Mouse (Mus musculus) midbrain, embryonic 13.5 days (tissue): ENCODE results near the gene Pax6. TPM values are rescaled to one million over a fixed set of nuclear protein-coding genes. Genes with fewer than 3 reads are reported as not detected.
A peak's percentile ranks its signal among the peaks of the same experiment; 100 is the strongest.

Source experiments
- ATAC-seq: fragments of 200-750 bp; cut with Nextera tagmentation; 2 replicates; pipeline ENCODE4 v1.8.0; 2017; ENCODE audit warnings: mild to moderate bottlenecking, moderate TSS enrichment, moderate library complexity
- H3K27ac ChIP-seq: fragments of 300-500 bp; sonication (generic); 2 replicates; pipeline ENCODE4 v1.5.1; 2015; ENCODE audit warnings: inconsistent platforms, mild to moderate bottlenecking, moderate library complexity
- H3K27me3 ChIP-seq: fragments of 300-500 bp; sonication (generic); 2 replicates; pipeline ENCODE4 v1.6.1; 2015; ENCODE audit warnings: mild to moderate bottlenecking, inconsistent platforms
- H3K36me3 ChIP-seq: fragments of 300-500 bp; sonication (generic); 2 replicates; pipeline ENCODE4 v1.6.1; 2015; ENCODE audit warnings: mild to moderate bottlenecking, inconsistent platforms
- H3K4me1 ChIP-seq: fragments of 300-500 bp; sonication (generic); replicated peaks from 2 replicates; pipeline ENCODE4 v1.6.1; 2015; ENCODE audit warnings: inconsistent platforms
- H3K4me2 ChIP-seq: fragments of 300-500 bp; sonication (generic); replicated peaks from 2 replicates; pipeline ENCODE4 v1.6.1; 2015; ENCODE audit warnings: moderate library complexity, mild to moderate bottlenecking, inconsistent platforms
- H3K4me3 ChIP-seq: fragments of 300-500 bp; sonication (generic); replicated peaks from 2 replicates; pipeline ENCODE4 v1.5.1; 2015; ENCODE audit warnings: mild to moderate bottlenecking, inconsistent platforms
- H3K9ac ChIP-seq: fragments of 300-500 bp; sonication (generic); replicated peaks from 2 replicates; pipeline ENCODE4 v1.6.1; 2015; ENCODE audit warnings: mild to moderate bottlenecking, inconsistent platforms
- H3K9me3 ChIP-seq: fragments of 300-500 bp; sonication (generic); 2 replicates; pipeline ENCODE4 v1.6.1; 2016; ENCODE audit warnings: mild to moderate bottlenecking, inconsistent platforms
- WGBS: fragments of 180-500 bp; shearing (Covaris S2); methylation state at CpG from one replicate; pipeline ENCODE4 v1.1.7; 2015; 5-methylcytosine and 5-hydroxymethylcytosine counted together
- polyA plus RNA-seq: library from polyadenylated mRNA; unstranded; fragments of >200 nt; fragmentation: Nextera tagmentation; extraction: Ambion mirVana; gene quantifications from 2 replicates; pipeline ENCODE4 v1.2.1, GENCODE M21; 2015

Gene Pax6
- polyA plus RNA-seq, 1 experiment from 2014 or later = 39.9 TPM

DNA sequence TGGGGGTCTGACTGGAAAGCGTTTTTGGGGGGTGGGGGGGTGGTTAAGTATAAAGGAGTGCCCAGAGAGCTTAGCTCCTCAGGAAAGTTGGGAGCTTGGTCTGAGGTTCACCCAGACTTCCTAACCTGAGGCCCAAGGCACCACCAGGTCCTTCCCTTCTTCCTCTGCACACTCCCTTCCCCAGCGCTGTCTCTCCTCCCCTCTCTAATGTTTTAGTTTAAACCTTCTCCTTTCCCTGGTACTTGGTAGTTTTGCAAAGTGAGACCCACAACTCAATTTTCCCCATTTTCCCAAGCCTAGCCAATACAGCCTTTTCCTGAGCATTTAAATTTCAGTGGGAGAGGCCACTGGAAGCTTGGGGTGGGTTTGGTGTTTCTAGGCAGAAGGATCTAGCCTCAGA, 10.6 kb downstream of the Pax6 start:
- peak overlapping the region; percentile 48 for H3K9ac ChIP-seq
- H3K36me3 ChIP-seq = no peaks in the 10 kb centered on the region
- H3K4me2 ChIP-seq = peak overlapping the region; percentile 44
- 0 out of 2 replicates have a peak overlapping the region, but pooled peaks have one; percentile 45 for H3K27ac ChIP-seq
- H3K27me3 ChIP-seq = peaks cover 95% of the 10 kb centered on the region
- no peaks in the 10 kb centered on the region for H3K9me3 ChIP-seq
- no peak for ATAC-seq
- peak overlapping the region; percentile 25 for H3K4me3 ChIP-seq
- H3K4me1 ChIP-seq = peaks cover 36% of the 10 kb centered on the region
- WGBS = 0% methylated on average over 2 of the region's 2 CpGs

DNA sequence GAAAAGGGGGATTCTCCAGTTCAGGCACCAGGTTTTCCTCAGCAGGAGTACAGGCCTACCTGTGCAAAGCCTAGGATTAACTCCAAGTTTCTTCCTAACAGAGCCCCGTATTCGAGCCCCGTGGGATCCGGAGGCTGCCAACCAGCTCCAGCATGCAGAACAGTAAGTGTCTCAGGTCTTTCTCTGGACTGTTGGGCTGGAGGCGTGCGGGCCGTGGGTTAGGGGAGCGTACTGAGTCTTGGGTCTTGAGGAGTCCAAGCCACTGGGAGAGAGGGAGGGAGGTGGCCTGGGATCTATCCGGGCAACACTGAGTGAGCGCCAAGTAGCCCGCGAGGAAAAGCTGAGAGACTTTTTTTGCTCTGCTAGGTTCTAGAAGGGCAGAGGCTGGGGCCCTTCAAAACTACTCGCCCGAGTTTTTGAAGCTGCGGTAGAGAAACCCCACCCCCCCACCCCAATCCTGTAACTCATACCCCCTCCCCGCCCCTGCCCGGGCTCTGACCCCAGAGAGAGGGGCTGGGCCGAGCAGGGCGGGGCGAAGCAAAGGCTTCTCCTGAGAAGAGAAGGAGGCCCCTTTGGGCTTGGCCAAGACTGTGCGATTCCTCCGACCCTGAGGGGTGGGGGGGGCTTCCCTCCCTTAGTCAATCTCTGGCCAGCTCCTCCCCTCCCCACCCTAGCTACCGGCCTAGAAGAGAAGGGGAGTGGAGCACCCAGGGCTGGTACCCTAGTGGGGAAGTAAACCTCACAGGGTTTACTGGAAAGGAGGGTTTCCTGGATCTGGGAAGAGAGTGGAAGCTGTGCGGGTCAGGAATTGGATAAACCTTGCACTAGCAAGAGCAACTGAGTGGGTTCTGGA, 11.7 kb downstream of the Pax6 start:
- peak overlapping the region; percentile 44 for H3K4me2 ChIP-seq
- ATAC-seq = peak; percentile 74
- H3K4me3 ChIP-seq = peak overlapping the region; percentile 25
- 2% methylated on average over 23 of the region's 24 CpGs for WGBS
- no peaks in the 10 kb centered on the region for H3K9me3 ChIP-seq
- no peaks in the 10 kb centered on the region for H3K36me3 ChIP-seq
- H3K9ac ChIP-seq = peak overlapping the region; percentile 48
- peaks cover 25% of the 10 kb centered on the region for H3K4me1 ChIP-seq
- H3K27ac ChIP-seq = peak overlapping the region; percentile 52
- H3K27me3 ChIP-seq = peaks cover 93% of the 10 kb centered on the region

DNA sequence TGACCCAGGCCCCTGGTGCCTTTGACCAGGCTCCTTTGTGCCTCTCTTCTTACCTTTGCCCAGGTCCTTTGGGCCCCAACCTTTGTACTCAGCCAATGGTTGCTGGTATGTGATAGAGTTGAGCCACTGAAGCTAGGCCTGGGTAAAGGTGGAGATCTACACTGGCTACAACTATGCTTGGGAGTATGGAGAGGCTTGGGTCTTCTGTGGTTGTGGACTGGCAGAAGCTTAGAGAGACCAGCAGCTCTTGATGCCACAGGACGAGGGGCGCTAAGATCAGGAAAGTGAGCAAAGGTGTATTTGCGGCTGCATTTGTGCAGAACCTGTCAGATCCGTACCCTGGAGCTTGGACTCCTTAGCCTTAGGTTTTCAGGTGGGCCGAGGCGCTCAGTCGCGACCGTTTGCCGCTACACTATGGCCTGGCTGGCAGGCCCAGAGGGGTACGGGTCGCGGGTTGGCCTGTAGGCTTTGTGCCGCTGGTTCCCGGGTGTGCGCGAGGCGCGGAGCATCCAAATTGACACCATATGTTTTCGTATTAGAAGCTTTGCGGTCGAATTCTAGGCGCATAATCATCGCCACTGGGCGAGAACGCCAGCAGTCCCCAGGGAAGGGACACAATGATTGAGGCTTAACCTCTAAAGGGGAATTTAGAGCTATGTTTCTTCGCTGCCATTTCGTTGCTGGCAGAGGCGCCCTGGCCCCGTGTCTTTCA, 12.5 kb downstream of the Pax6 start:
- Histone ChIP-seq H3K9ac (peak overlapping the region; percentile 47), H3K27me3 (peaks cover 93% of the 10 kb centered on the region), H3K4me2 (peak overlapping the region; percentile 44), H3K27ac (peak overlapping the region; percentile 52), H3K4me1 (peaks cover 18% of the 10 kb centered on the region), H3K4me3 (peak overlapping the region; percentile 25), H3K36me3 (no peaks in the 10 kb centered on the region), H3K9me3 (no peaks in the 10 kb centered on the region)
- WGBS = 1% methylated on average over 30 of the region's 30 CpGs
- ATAC-seq = peak; percentile 30; the same call in 1 of the 2 replicates

DNA sequence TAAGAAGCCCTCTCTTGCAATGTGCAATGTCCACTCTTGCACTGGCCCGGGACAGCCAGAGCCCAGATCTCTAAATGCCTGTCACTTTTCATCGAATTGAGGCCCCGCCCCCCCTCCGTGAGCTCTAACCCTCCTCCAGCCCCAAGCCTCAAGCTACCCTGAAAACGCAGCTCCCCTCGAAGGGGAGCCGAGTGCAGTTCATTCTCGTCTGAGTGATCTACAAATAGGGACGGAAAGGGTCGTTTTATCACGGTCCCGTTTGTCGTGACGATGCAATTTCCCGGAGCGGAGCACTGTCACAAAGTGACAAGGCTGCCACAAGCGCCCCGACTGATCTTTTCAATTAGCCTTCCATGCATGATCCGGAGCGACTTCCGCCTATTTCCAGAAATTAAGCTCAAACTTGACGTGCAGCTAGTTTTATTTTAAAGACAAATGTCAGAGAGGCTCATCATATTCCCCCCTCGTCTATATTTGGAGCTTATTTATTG, 13.4 kb downstream of the Pax6 start:
- H3K27ac ChIP-seq = peak overlapping the region; percentile 52
- ATAC-seq = no peak
- peak overlapping the region; percentile 45 for H3K9ac ChIP-seq
- under 1% methylated on average over 23 of the region's 23 CpGs for WGBS
- H3K36me3 ChIP-seq = no peaks in the 10 kb centered on the region
- peaks cover 93% of the 10 kb centered on the region for H3K27me3 ChIP-seq
- H3K4me3 ChIP-seq = peak overlapping the region; percentile 25
- H3K9me3 ChIP-seq = no peaks in the 10 kb centered on the region
- H3K4me2 ChIP-seq = peak overlapping the region; percentile 44
- H3K4me1 ChIP-seq = peaks cover 18% of the 10 kb centered on the region; the same call in 1 of the 2 replicates

DNA sequence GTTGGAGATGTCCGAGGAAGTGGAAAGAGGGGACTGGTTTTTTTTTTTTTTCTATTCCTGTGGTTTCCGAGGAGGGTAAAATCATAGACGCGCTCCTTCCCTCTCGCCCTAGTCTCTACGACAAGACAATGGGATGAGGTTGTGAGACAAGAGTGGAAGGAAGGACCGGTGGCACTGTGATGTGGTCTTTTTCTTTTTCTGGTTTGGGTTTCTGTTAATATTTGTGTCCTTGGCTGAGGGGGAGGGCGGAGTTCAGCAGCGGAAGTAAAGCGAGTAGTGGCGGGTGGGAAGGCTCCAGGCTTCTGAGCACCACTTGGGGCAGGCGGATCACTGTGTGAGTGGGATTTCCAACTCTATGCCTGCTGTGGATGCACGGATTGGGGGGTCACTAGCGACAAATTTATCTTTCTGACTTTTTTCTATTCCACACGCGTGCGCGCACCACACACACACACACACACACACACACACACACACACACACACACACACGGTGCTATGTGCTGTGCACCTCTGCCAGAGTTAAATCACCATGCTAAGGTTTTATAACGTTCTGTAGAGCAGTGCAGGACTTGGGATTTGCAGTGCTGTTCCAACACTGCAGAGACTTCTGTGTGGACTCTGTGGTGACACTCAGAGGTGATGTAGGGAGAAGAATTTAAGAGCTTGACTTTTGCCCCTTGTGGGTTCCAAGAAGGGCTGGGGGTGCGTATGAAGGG, 14.1 kb downstream of the Pax6 start:
- Histone ChIP-seq H3K36me3 (no peaks in the 10 kb centered on the region), H3K9ac (peak overlapping the region; percentile 45; the same call in 1 of the 2 replicates), H3K27ac (peak overlapping the region; percentile 52), H3K4me1 (peaks cover 25% of the 10 kb centered on the region), H3K9me3 (no peaks in the 10 kb centered on the region), H3K4me2 (peak overlapping the region; percentile 44), H3K4me3 (peak overlapping the region; percentile 25), H3K27me3 (peaks cover 93% of the 10 kb centered on the region)
- no peak for ATAC-seq
- 2% methylated on average over 21 of the region's 21 CpGs for WGBS

DNA sequence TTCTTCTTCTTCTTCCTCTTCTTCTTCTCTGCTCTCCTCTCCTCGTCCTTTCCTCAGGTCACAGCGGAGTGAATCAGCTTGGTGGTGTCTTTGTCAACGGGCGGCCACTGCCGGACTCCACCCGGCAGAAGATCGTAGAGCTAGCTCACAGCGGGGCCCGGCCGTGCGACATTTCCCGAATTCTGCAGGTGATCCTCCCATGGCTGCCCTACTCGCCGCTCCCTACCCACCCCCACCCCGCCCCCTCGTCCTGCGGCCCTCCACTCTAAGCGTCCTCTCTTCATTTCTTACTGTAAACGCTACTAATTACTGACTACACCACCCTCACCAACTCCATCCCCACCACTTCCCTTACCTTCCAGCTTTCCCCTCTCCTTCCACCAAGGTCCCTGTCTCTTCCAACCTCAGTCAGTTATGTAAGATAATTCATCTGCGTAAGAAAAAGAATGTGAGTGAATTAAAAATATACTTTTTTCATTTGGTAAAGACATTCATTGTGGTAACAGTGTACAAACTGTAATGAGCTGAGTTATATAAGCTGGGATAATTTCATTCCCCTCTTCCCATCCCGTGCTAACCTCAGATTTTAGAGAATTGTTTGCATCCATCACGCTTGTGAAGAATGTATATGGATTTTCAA, 15.2 kb downstream of the Pax6 start:
- Histone ChIP-seq H3K36me3 (no peaks in the 10 kb centered on the region), H3K4me1 (peaks cover 36% of the 10 kb centered on the region), H3K4me2 (peak overlapping the region; percentile 35), H3K9ac (peak overlapping the region; percentile 28; the same call in 1 of the 2 replicates), H3K27ac (no peak overlapping the region), H3K27me3 (peaks cover 94% of the 10 kb centered on the region), H3K4me3 (peak overlapping the region; percentile 23), H3K9me3 (no peaks in the 10 kb centered on the region)
- no peak for ATAC-seq
- 4% methylated on average over 22 of the region's 22 CpGs for WGBS

DNA sequence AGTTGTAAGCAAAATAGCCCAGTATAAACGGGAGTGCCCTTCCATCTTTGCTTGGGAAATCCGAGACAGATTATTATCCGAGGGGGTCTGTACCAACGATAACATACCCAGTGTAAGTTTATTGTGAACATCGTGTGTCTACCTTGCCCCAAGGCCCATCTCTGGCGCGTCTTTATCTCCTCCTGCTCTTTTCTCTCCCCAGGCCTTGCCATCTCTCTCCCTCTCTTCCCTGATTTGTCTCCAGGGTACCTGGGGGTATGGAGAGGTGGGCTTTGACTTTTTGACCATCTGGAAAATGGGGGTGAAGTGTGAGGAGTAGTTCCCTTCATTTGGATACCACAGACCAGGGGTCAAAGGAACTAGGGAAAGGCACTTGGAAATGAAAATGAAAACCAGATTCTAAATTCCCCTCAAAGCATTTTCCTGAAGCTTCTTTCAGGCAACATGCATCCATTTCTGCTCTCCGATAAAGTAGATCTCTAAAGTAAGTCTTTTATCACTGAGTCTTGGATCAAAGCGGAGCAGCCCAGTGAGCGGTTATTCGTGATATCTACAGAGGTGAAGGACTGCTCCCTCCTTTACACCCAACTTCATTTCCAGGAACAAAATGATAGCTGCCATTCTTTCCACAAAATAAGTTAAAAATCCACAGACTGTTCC, 16.4 kb downstream of the Pax6 start:
- Histone ChIP-seq H3K36me3 (no peaks in the 10 kb centered on the region), H3K27ac (peak overlapping the region; percentile 39), H3K4me3 (peak overlapping the region; percentile 5; the same call in 1 of the 2 replicates), H3K27me3 (peaks cover 94% of the 10 kb centered on the region), H3K9me3 (no peaks in the 10 kb centered on the region), H3K9ac (no peak overlapping the region), H3K4me1 (peaks cover 45% of the 10 kb centered on the region), H3K4me2 (peak overlapping the region; percentile 46)
- ATAC-seq = no peak
- WGBS = 24% methylated on average over 11 of the region's 11 CpGs

DNA sequence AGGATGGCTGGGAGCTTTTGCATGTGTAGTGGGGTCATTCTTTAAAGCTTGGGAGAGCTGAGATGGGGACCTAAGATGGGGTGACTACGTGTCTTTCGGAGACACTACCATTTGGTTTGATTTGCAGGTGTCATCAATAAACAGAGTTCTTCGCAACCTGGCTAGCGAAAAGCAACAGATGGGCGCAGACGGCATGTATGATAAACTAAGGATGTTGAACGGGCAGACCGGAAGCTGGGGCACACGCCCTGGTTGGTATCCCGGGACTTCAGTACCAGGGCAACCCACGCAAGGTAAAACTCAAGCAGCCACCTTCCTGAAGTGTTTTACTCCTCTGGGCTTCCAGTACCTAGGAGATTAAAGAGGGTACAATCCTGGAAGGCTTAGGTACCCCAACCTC, 17.0 kb downstream of the Pax6 start:
- Histone ChIP-seq H3K4me2 (peak overlapping the region; percentile 46), H3K36me3 (no peaks in the 10 kb centered on the region), H3K9me3 (no peaks in the 10 kb centered on the region), H3K4me1 (peaks cover 49% of the 10 kb centered on the region), H3K27me3 (peaks cover 94% of the 10 kb centered on the region), H3K27ac (peak overlapping the region; percentile 39; the same call in 1 of the 2 replicates), H3K9ac (no peak overlapping the region), H3K4me3 (peak overlapping the region; percentile 5; the same call in 1 of the 2 replicates)
- WGBS = 32% methylated on average over 11 of the region's 11 CpGs
- no peak for ATAC-seq

DNA sequence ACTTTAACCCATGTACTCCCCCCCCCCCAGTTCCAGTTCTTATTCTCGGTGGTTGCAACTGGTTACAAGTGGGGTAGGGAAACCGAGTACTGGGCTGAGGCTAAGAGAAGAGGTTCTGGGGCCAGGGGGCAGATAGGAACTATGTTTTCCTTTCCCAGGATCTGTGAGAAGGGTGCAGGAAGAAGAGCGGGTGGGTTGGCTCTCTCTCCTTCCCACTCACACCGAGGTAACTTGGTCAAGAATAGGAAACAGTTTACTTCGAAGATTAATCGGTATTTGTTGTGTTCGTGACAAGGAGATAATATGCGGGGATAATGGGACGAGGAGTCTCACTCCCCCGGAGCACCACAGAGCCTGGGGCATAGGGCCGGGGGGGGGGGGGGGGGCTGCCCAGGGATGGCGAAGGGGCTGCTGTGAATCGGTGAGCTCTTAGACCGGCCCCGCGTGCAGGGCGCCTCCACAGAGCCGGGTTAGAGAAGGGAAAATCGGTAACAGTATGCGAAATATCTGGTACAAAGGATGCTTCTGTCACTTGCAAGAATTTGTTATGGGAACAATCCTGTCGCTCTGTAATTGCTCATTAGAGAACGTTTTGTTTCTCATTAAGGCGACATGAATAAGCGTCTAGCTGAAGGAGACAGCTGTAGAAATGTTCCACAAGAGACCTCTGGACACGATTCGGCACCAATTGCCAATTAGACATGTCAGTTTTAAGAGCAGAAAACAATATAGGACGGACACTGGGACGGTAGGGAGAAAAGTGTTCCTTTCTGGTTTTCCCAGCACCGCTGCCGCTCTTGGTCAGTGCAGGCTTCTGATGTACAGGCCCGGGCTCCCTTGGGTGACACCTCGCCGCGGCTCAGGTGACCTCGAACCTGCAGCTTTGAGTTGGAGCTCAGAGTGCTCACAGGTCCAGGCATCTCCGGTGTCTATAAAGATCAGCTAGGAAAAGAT, 17.9 kb downstream of the Pax6 start:
- peaks cover 44% of the 10 kb centered on the region for H3K4me1 ChIP-seq
- H3K9ac ChIP-seq = peak overlapping the region; percentile 32
- 4% methylated on average over 36 of the region's 36 CpGs for WGBS
- ATAC-seq = no peak
- no peaks in the 10 kb centered on the region for H3K36me3 ChIP-seq
- peaks cover 93% of the 10 kb centered on the region for H3K27me3 ChIP-seq
- peak overlapping the region; percentile 9 for H3K4me3 ChIP-seq
- H3K27ac ChIP-seq = peak overlapping the region; percentile 74
- H3K4me2 ChIP-seq = peak overlapping the region; percentile 46
- H3K9me3 ChIP-seq = no peaks in the 10 kb centered on the region
